Mouse (Mus musculus) spleen, postnatal 0 days (tissue): ENCODE measurements around the gene Cfap100. TPM values are rescaled to one million over a fixed set of nuclear protein-coding genes. Genes with fewer than 3 reads are reported as not detected.

ENCODE experiments used
- polyA plus RNA-seq: library from polyadenylated mRNA; unstranded; fragments of >200 nt; fragmentation: Nextera tagmentation; extraction: Ambion mirVana; gene quantifications from 2 replicates; pipeline ENCODE4 v1.2.1, GENCODE M21; 2015

Gene Cfap100
- polyA plus RNA-seq, result 0.04 and 0.26 TPM in 2 replicates

GRCm38 (mm10) chr6:90428380-90428974 lies at the start of gene Cfap100:
Cfap100 (minus strand) TSS chr6:90428797.

GRCm38 (mm10) chr6:90462181-90462706 lies 33.6 kb upstream of the Cfap100 start, which contains the start of gene Klf15:
Klf15 (plus strand) TSS chr6:90462576.

GRCm38 (mm10) chr6:90368976-90369724 lies 59.4 kb downstream of the Cfap100 start, which contains the start of gene Zxdc:
Zxdc (plus strand) TSS chr6:90369492.

Other genes with a start within 250 kb of the Cfap100 start
- not detected in 2 replicates for gene V1ra8, start 226.0 kb downstream of the Cfap100 start, polyA plus RNA-seq
- not detected in 2 replicates for gene Vmn1r53, start 204.4 kb downstream of the Cfap100 start, polyA plus RNA-seq
- not detected in 2 replicates for gene Vmn1r54, start 182.5 kb downstream of the Cfap100 start, polyA plus RNA-seq
- gene BC048671, start 127.6 kb downstream of the Cfap100 start, polyA plus RNA-seq, result not detected in 2 replicates
- gene Chst13, start 103.6 kb downstream of the Cfap100 start, polyA plus RNA-seq, result 0.94 and 1.9 TPM in 2 replicates
- gene Uroc1, start 95.5 kb downstream of the Cfap100 start, polyA plus RNA-seq, result not detected in 2 replicates
- gene Zxdc, start 59.3 kb downstream of the Cfap100 start, polyA plus RNA-seq, result 3.4 and 3.7 TPM in 2 replicates
- 0.59 and 0.89 TPM in 2 replicates for gene Klf15, start 33.8 kb upstream of the Cfap100 start, polyA plus RNA-seq
- 0.60 and 1.4 TPM in 2 replicates for gene Aldh1l1, start 57.6 kb upstream of the Cfap100 start, polyA plus RNA-seq
- 36.4 and 39.2 TPM in 2 replicates for gene Slc41a3, start 175.9 kb upstream of the Cfap100 start, polyA plus RNA-seq